In genomic region chr9:40268040-40268747, GRCm38 (mm10) we compare ENCODE assay signal across 9 mouse cellular contexts. TPM values are rescaled to one million over a fixed set of nuclear protein-coding genes. Genes with fewer than 3 reads are reported as not detected.
DNase-seq lines count a peak whose midpoint lies in the region; ATAC-seq lines count a peak whose summit lies in the region.
"Had no signal": no experiment of that assay in that cellular context is flagged by ENCODE, and none has a peak within 500 bp of the region (broad histone marks: within the 10 kb centered on the region; RNA-seq: fewer than 3 reads in every experiment).

No protein-coding gene starts in this region.

- peak overlapping the region; percentile 55; the same call in 1 of the 2 replicates for H3K4me2 ChIP-seq in heart, embryonic 16.5 days (ENCODE audit: low read depth, low read length)
- H3K4me2 ChIP-seq in midbrain, embryonic 16.5 days (ENCODE audit: low read length), result peak overlapping the region; percentile 72

- no peaks in the 10 kb centered on the region for H3K36me3 ChIP-seq in heart, embryonic 16.5 days (ENCODE audit: control insufficient read depth, insufficient read depth)
- no peaks in the 10 kb centered on the region for H3K36me3 ChIP-seq in hindbrain, embryonic 10.5 days
- no peaks in the 10 kb centered on the region for H3K36me3 ChIP-seq in midbrain, embryonic 16.5 days (ENCODE audit: control insufficient read depth, insufficient read depth, low read length)
- H3K36me3 ChIP-seq: G1E had no signal

- DNase-seq in heart, adult 8-10 months (ENCODE audit: low spot score), result no peak
- DNase-seq in hindbrain, embryonic 10.5 days (ENCODE audit: low spot score), result peak; percentile 12
- DNase-seq in frontal cortex, postnatal 25 days (ENCODE audit: low spot score in 2 of 2), result no peak
- DNase-seq in left cerebral cortex, adult 8-10 months (ENCODE audit: low spot score in 2 of 2), result no peak
- no peak for DNase-seq in T-cell, adult 2 months (ENCODE audit: low spot score)

- H3K4me1 ChIP-seq in heart, embryonic 16.5 days (ENCODE audit: control insufficient read depth, insufficient read depth, low read length), result peaks cover 13% of the 10 kb centered on the region
- H3K4me1 ChIP-seq in hindbrain, embryonic 10.5 days (replicated peaks), result peaks cover 24% of the 10 kb centered on the region
- H3K4me1 ChIP-seq in midbrain, embryonic 16.5 days (ENCODE audit: control insufficient read depth, insufficient read depth, low read length), result peaks cover 23% of the 10 kb centered on the region

- H3K27ac ChIP-seq in heart, embryonic 16.5 days (ENCODE audit: low read length), result no peak overlapping the region
- no peak overlapping the region for H3K27ac ChIP-seq in hindbrain, embryonic 10.5 days
- H3K27ac ChIP-seq in midbrain, embryonic 16.5 days (ENCODE audit: low read length), result peak overlapping the region; percentile 87

- H3K4me3 ChIP-seq in heart, embryonic 16.5 days (ENCODE audit: low read length), result no peak overlapping the region
- H3K4me3 ChIP-seq in hindbrain, embryonic 10.5 days, result peak overlapping the region; percentile 60
- H3K4me3 ChIP-seq in midbrain, embryonic 16.5 days (ENCODE audit: low read depth, low read length), result peak overlapping the region; percentile 67

- no peak for ATAC-seq in heart, embryonic 16.5 days (replicated peaks; ENCODE audit: extremely low read depth, insufficient read depth, low FRiP score)
- ATAC-seq in common myeloid progenitor, adult 5-6 weeks (replicated peaks; ENCODE audit: low read depth, poor library complexity, severe bottlenecking), result 0 out of 2 replicates have a peak, but pooled peaks have one; percentile 16
- ATAC-seq in midbrain, embryonic 16.5 days, result peak; percentile 22

- H3K9ac ChIP-seq in heart, embryonic 16.5 days (ENCODE audit: low read length), result no peak overlapping the region
- H3K9ac ChIP-seq in midbrain, embryonic 16.5 days (ENCODE audit: low read depth, low read length), result peak overlapping the region; percentile 83

- no peaks in the 10 kb centered on the region for H3K9me3 ChIP-seq in heart, embryonic 16.5 days (replicated peaks; ENCODE audit: control insufficient read depth, low read length)
- H3K9me3 ChIP-seq in hindbrain, embryonic 10.5 days, result no peaks in the 10 kb centered on the region
- no peaks in the 10 kb centered on the region for H3K9me3 ChIP-seq in midbrain, embryonic 16.5 days (replicated peaks; ENCODE audit: control insufficient read depth, low read length, poor library complexity, severe bottlenecking)

- H3K27me3 ChIP-seq in heart, embryonic 16.5 days (ENCODE audit: control insufficient read depth, insufficient read depth, low read length), result peaks cover 18% of the 10 kb centered on the region
- peaks cover 24% of the 10 kb centered on the region for H3K27me3 ChIP-seq in hindbrain, embryonic 10.5 days (ENCODE audit: insufficient read depth, poor library complexity, severe bottlenecking)
- no peaks in the 10 kb centered on the region for H3K27me3 ChIP-seq in midbrain, embryonic 16.5 days (ENCODE audit: control insufficient read depth, insufficient read depth, low read depth, low read length)

- WGBS in heart, embryonic 16.5 days, result 18% methylated on average over 21 of the region's 21 CpGs
- WGBS in hindbrain, embryonic 10.5 days, result 21% methylated on average over 21 of the region's 21 CpGs
- WGBS in midbrain, embryonic 16.5 days, result 7% methylated on average over 21 of the region's 21 CpGs

RNA-seq across cellular contexts. Expression of gene Scn3b, which starts 0.8 kb away (rescaled TPM):
- polyA plus RNA-seq in heart, embryonic 16.5 days (2015; fragmentation: Nextera tagmentation; extraction: Ambion mirVana), result 1.7 and 1.9 TPM in 2 replicates
- 1 to 10 TPM in 1 of 4 experiments, under 1 TPM in 3; 0.57 to 1.4 (median 0.74) TPM for total RNA-seq in heart, adult 8-10 months (2022)
- total RNA-seq in common myeloid progenitor, adult 5-6 weeks (2017), result 0.37 and 0.44 TPM in 2 replicates
- 5.3 and 12.8 TPM in 2 replicates for polyA plus RNA-seq in hindbrain, embryonic 10.5 days (2016; fragmentation: Nextera tagmentation; extraction: Ambion mirVana)
- polyA plus RNA-seq in midbrain, embryonic 16.5 days (2015; fragmentation: Nextera tagmentation; extraction: Ambion mirVana), result 188 and 194 TPM in 2 replicates
- total RNA-seq in left cerebral cortex, adult 8-10 months (2022), result 100 to 1,000 TPM in 2 of 4 experiments, 10 to 100 TPM in 2; 88.1 to 117 (median 98.7) TPM
- polyA plus RNA-seq: G1E had no signal

Comparison
In these comparisons a context has a peak if more than half of its experiments do, and no peak if none do; other contexts are left out.
1. RNA of gene Scn3b, which starts 0.8 kb away (total RNA-seq): 88.1 to 117 TPM in left cerebral cortex, adult 8-10 months; 0.57 to 1.4 TPM in heart, adult 8-10 months and 0.37 to 0.44 TPM in common myeloid progenitor, adult 5-6 weeks; every median in the first group is over 10 times any median in the second.